Mouse (Mus musculus) brown adipose tissue, adult 24 weeks (tissue): Measurements from ENCODE around the gene Gigyf1. TPM values are rescaled to one million over a fixed set of nuclear protein-coding genes. Genes with fewer than 3 reads are reported as not detected.
A peak's percentile ranks its signal among the peaks of the same experiment; 100 is the strongest.

Experiments used
- H3K27ac ChIP-seq: fragments of 200-500 bp; replicated peaks from 2 replicates; pipeline ENCODE4 v1.5.1; 2012; ENCODE audit warnings: low read depth, mild to moderate bottlenecking, low read length
- H3K4me1 ChIP-seq: fragments of 200-500 bp; 2 replicates; pipeline ENCODE4 v1.6.1; 2012; ENCODE audit warnings: low read length, mixed read lengths; ENCODE audit not compliant: control insufficient read depth, insufficient read depth, insufficient read length
- H3K4me3 ChIP-seq: fragments of 200-500 bp; 2 replicates; pipeline ENCODE4 v1.5.1; 2012; ENCODE audit warnings: low read depth, mild to moderate bottlenecking, low read length, moderate library complexity; ENCODE audit not compliant: insufficient read depth
- polyA plus RNA-seq: library from polyadenylated mRNA; stranded (reverse); fragments of >200 nt; gene quantifications from 2 replicates; pipeline ENCODE4 v1.2.4, GENCODE M21; 2012; ENCODE audit not compliant: missing spikeins, insufficient read depth, insufficient read length

Gigyf1 gene
- polyA plus RNA-seq, 1 experiment, result 8.6 TPM

GRCm38 (mm10) chr5:137526192-137526936 lies 8.0 kb downstream of the Gigyf1 start:
- Histone ChIP-seq H3K4me1 (no peaks in the 10 kb centered on the region), H3K27ac (no peak overlapping the region), H3K4me3 (no peak overlapping the region)

DNA sequence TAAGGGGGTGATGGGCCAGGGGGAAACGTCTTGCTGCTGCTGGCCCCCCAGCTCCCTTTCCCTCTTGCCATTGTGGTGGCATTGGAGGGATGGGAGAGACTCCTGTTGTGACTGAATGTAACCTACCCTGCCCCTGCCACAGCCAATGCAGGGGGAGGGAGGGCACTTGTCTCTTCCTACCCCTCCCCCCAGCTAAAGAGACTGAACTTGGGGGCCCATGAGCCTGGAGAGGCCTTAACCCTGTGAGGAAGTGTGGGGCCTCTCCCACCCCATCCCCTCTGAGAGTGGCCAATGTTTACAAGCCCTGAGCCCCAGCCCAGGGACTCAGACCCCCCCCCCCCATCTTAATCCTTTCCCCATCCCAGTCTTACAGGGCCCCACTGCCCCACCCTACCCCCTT lies 9.1 kb downstream of the Gigyf1 start:
- Histone ChIP-seq H3K4me3 (no peak overlapping the region), H3K4me1 (no peaks in the 10 kb centered on the region), H3K27ac (no peak overlapping the region)

DNA sequence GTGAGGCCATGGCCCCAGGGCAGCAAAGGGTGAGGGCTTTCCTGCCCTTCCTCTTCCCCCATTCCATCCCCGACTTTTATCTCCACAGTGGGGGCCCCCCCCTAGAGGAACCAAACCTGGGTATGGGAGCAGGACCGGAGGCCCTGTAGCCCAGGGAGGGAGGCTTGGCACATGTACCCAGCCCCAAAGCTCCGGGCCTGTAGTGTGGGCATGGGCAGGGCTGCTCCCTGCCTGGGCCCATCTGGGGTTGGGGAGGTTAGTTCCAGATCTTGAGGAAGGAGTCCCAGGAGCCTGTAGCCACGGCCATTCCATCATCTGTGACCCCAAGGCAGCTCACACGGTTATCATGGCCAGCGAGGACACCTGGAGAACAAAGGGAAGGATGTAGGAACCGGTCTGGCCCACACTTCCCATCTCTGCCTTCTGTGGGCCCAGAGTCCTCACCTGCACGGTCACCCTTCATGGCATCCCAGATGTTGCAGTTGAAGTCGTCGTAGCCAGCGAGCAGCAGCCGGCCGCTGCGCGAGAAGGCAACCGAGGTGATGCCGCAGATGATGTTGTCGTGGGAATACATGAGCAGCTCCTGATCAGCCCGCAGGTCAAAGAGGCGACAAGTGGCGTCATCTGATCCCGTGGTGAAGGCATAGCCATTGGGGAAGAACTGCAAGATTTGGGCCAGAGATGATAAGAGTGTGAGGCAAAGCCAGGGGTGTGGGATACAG lies 10.1 kb downstream of the Gigyf1 start:
- no peak overlapping the region for H3K4me3 ChIP-seq
- no peak overlapping the region for H3K27ac ChIP-seq
- no peaks in the 10 kb centered on the region for H3K4me1 ChIP-seq

DNA sequence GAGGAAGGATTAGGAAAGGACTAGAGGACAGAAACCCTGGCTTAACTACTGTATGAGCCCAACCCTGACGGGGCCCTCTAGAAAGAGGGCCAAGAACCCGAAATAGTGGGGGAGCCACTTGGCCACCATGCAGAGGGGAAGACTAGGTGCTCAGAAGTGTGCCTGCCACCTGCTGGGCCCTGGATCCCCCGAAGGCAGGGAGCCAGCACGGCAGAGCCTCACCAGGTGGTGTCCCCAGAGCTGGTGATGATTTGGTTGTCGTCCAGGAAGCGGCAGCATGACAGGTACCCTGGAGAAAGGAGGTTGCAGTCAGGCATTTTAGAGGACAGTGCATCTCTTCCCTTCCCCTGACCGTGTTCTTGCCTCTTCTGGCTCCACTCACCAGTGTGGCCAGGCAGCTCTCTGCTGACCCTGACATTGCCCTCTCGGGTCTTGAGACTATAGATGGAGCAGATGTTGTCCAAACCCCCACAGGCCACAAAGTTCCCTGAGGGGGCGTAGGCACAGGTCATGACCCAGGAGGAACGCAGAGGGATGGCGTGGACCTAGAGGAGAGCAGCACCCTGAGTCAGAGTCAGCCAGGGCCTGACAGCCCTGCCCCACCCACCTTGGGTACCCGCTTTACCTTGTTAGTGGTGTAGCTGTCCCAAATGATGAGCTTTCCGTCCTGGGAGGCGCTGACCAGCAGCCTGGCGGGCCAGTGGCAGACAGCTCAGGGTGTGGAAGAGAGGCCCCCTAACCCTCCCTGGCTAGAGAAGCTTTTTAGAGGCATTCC lies 11.1 kb downstream of the Gigyf1 start:
- Histone ChIP-seq H3K4me3 (0 out of 2 replicates have a peak overlapping the region, but pooled peaks have one; percentile 94), H3K27ac (no peak overlapping the region), H3K4me1 (no peaks in the 10 kb centered on the region)

DNA sequence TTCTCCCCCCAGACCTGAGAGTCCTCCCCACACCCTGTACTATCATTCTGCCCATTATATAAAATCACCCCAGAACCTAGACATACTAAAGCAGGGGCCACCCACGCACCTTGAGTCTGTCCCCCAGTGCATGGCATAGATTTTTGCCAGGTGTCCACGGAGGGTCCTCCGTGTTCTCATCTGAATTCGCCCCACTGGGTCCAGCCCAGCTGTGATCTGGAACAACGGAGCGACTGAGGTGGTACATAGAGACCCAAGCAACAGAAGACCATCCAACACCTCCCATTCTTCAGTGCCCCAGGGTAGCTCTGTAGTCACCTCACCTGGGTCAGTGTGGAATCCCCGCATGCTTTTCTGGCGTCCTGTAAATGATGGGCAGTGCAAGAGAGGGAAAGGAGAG lies 11.7 kb downstream of the Gigyf1 start:
- no peaks in the 10 kb centered on the region for H3K4me1 ChIP-seq
- H3K27ac ChIP-seq, result peak overlapping the region; percentile 52
- H3K4me3 ChIP-seq, result peak overlapping the region; percentile 94

DNA sequence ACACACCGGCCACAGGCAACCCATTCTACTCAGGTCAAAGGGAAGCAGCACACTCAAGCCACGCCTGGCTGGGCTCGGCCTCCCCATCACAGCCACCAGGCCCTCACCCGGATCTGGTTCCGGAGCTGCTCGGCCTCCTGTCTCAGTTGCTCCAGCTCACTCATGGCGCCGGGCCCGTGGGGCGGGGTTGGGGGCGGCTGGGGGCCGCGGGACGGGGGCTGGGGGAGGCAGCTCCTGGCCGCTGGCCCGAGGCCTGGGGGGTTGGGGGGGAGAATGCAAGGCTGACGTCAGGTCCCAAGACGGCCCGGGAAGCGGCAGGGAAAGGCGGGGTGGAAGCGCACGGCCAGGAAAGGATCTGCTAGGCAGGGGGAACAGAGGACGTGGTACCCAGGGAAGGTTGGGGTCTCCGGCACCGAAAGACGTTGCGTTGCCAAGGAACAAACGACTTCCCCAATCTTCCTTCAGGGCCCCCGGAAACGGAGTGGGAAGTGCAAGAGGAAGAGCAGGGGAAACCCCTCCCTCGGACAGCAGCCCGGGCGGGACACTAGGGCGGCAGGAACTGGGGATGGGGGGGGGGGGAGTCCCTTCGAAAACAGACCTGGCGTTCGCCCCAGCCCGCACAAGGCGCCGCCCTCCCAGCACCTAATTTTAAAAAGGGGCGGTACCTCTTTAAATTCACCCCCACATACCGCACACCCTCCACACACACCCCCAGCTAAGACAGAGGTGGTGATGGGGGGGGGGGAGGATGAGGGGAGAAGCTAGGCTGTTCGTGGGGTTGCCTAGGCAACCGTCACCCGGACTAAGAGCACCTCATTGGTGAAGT lies 12.5 kb downstream of the Gigyf1 start:
- Histone ChIP-seq H3K4me3 (peak overlapping the region; percentile 94), H3K27ac (peak overlapping the region; percentile 100), H3K4me1 (no peaks in the 10 kb centered on the region)

GRCm38 (mm10) chr5:137531414-137532130 lies 13.2 kb downstream of the Gigyf1 start:
- Histone ChIP-seq H3K4me1 (no peaks in the 10 kb centered on the region), H3K4me3 (peak overlapping the region; percentile 94), H3K27ac (peak overlapping the region; percentile 100)

- Histone ChIP-seq H3K4me1 (no peaks in the 10 kb centered on the region), H3K4me3 (peak overlapping the region; percentile 94), H3K27ac (peak overlapping the region; percentile 100)
Measured at GRCm38 (mm10) chr5:137532131-137532807, 13.9 kb downstream of the Gigyf1 start.

- H3K4me3 ChIP-seq, result peak overlapping the region; percentile 94
- no peaks in the 10 kb centered on the region for H3K4me1 ChIP-seq
- peak overlapping the region; percentile 100 for H3K27ac ChIP-seq
Measured at GRCm38 (mm10) chr5:137532808-137533116, 14.4 kb downstream of the Gigyf1 start.

GRCm38 (mm10) chr5:137533117-137533827 lies 14.9 kb downstream of the Gigyf1 start, which contains the start of the genes Epo and Gnb2:
Gene Epo, minus strand, starts transcription at chr5:137533242.
Gene Gnb2, minus strand, starts transcription at chr5:137533510.
- H3K4me3 ChIP-seq, result peak within 1 kb of the TSS; percentile 94
- no peaks in the 10 kb centered on the region for H3K4me1 ChIP-seq
- H3K27ac ChIP-seq, result peak within 1 kb of the TSS; percentile 100

DNA sequence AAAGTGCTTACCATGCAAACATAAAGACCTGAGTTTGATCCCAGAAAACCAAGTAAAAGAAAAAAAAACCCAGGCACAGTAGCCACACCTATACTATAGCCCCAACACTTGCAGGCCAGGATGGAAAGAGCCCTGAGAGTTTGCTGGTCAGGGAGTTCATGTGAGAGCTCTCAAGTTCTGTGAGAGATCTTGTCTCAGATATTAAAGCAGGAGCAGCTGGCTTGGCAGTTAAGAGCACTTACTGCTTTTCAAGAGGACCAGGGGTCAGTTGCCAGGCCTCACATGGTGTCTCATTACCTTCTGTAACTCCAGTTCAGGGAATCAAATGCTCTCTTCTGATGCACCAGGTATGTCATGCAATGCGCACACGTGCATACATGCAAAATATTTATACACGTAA lies 16.4 kb downstream of the Gigyf1 start:
- H3K4me3 ChIP-seq, result no peak overlapping the region
- no peak overlapping the region for H3K27ac ChIP-seq
- H3K4me1 ChIP-seq, result no peaks in the 10 kb centered on the region

GRCm38 (mm10) chr5:137535318-137535717 lies 17.0 kb downstream of the Gigyf1 start:
- H3K27ac ChIP-seq, result no peak overlapping the region
- no peaks in the 10 kb centered on the region for H3K4me1 ChIP-seq
- no peak overlapping the region for H3K4me3 ChIP-seq

- no peak overlapping the region for H3K27ac ChIP-seq
- no peak overlapping the region for H3K4me3 ChIP-seq
- H3K4me1 ChIP-seq, result no peaks in the 10 kb centered on the region
Measured at GRCm38 (mm10) chr5:137537461-137537860, 19.1 kb downstream of the Gigyf1 start.
